Mouse (Mus musculus) small intestine, adult 2 months (tissue): ENCODE results near the gene Rras.

Experiments used
- CTCF ChIP-seq: fragments of 200-500 bp; IDR thresholded peaks from 2 replicates; pipeline ENCODE4 v1.5.1; 2012; ENCODE audit warnings: low read depth, mild to moderate bottlenecking, control low read depth, inconsistent platforms, low read length, moderate library complexity, mixed read lengths; ENCODE audit not compliant: insufficient replicate concordance, insufficient read length; ENCODE audit errors: extremely low read depth
- POLR2A ChIP-seq: fragments of 200-500 bp; IDR thresholded peaks from 2 replicates; pipeline ENCODE4 v1.6.1; 2012; ENCODE audit warnings: low read depth, mild to moderate bottlenecking, control low read depth, inconsistent platforms, low read length, moderate library complexity

DNA sequence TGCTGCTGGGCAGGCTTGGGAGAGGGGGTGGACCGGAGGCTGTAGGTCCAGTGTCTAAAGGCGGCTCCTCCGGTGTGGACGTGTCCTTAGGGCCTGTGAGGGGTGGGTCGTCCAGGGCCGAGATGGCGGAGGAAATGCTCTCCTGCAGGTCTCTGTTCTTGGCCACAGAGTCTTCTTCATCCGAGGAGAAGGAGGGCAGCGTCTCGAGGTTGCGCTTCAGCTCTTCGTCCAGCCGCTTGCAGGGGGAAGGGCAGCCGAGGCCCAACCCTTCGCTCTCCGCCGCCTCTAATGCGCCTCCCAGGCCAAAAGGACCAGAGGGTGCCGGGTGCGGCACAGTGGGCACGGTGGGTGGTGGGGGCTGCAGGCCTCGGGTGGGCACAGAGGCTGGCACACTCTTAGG, 28.0 kb downstream of the Rras start:
- TF ChIP-seq CTCF (no peak), POLR2A (no peak)
